Mouse (Mus musculus): ENCODE measurements at regions not wholly inside any gene's neighbourhood (a gene's known extent, or its start where the extent isn't known, plus 50 kb on each side); places are given as distances from the start of the nearest gene placed in this dataset.

DNA sequence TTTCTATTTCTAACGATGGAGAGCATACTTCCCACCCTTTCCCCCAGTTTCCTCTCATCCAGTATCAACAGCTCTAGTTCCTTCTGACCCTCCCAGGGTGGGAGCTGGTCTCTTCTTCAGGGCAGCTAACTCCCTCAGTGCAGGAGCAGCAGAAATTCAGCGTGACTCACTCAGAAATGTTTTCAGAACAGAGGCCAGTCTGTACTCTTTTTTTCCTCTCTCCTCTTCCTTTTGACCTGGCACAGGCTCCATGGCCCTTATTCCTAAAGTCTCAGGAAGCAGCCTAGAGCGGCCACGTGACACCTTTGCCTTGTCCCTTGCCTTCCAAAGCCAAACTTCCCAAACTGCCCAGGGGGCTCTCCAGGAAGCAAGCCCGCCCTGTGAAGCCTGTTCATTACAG lies 55.4 kb downstream of the Pja1 start:
- WGBS (ENCODE audit: insufficient replicate concordance): 36% methylated on average over 5 of the region's 5 CpGs
- H3K27ac ChIP-seq (ENCODE audit: low read length): no peak overlapping the region
- no peak overlapping the region for H3K4me3 ChIP-seq (ENCODE audit: low read depth, low read length)
- H3K4me1 ChIP-seq (ENCODE audit: control insufficient read depth, low read depth, low read length): no peaks in the 10 kb centered on the region
- H3K27me3 ChIP-seq (ENCODE audit: control insufficient read depth, insufficient read depth, low read depth, low read length): peaks cover 3% of the 10 kb centered on the region; the same call in 1 of the 2 replicates
- no peak overlapping the region for H3K9ac ChIP-seq (ENCODE audit: low read depth, low read length)
- H3K36me3 ChIP-seq (ENCODE audit: control insufficient read depth, insufficient read depth): no peaks in the 10 kb centered on the region
- H3K9me3 ChIP-seq (replicated peaks; ENCODE audit: control insufficient read depth, low read length): no peaks in the 10 kb centered on the region
- no peak for ATAC-seq (ENCODE audit: low read depth)
- no peak overlapping the region for H3K4me2 ChIP-seq (ENCODE audit: low read depth, low read length)

DNA sequence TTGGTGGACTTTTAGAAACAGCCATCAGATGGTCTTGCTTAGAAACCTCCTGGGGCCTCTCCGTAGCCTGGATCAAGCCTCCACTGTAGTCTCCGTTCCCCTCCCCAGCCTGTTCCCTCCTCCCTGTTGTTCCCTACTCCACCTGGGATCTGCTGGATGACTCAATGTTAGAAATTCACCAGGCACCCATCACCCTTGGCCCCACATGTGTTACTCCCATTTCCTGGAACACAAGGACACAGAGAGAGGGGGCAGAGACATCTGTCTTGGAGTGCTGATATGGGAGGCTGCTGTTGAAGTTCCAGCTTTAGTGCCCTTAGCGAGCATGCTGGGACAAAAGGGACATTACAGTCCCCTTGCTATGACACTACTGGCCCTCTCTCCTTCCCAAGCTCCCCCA lies 60.1 kb downstream of the Pja1 start:
- Histone ChIP-seq H3K4me3 (ENCODE audit: low read depth, low read length) (no peak overlapping the region), H3K9ac (ENCODE audit: low read depth, low read length) (no peak overlapping the region), H3K36me3 (ENCODE audit: control insufficient read depth, insufficient read depth) (no peaks in the 10 kb centered on the region), H3K4me1 (ENCODE audit: control insufficient read depth, low read depth, low read length) (no peaks in the 10 kb centered on the region), H3K4me2 (ENCODE audit: low read depth, low read length) (no peak overlapping the region), H3K27me3 (ENCODE audit: control insufficient read depth, insufficient read depth, low read depth, low read length) (no peaks in the 10 kb centered on the region; the same call in 1 of the 2 replicates), H3K27ac (ENCODE audit: low read length) (no peak overlapping the region), H3K9me3 (replicated peaks; ENCODE audit: control insufficient read depth, low read length) (no peaks in the 10 kb centered on the region)
- ATAC-seq (ENCODE audit: low read depth): no peak
- WGBS (ENCODE audit: insufficient replicate concordance): 66% methylated on average over 3 of the region's 3 CpGs

DNA sequence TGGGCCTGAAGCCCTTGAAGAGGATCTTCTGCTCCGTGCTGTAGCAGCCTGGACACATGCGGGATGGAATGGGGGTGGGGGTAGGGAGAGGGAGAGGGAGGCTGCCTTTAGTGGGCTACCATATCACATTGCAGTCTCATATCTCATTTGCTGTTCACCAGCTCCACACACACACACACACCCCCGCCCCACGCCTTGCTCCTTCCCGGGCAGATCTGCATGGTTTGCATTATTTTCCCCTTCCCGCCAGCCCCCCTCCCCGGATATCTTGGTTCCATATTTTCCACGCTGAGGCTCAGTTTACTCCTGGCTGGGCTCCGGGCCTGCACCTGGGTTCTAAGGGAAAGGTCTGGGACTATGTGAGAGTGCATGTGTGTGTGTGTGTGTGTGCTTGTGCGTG lies 61.2 kb downstream of the Pja1 start:
- Histone ChIP-seq H3K9me3 (replicated peaks; ENCODE audit: control insufficient read depth, low read length) (no peaks in the 10 kb centered on the region), H3K27me3 (ENCODE audit: control insufficient read depth, insufficient read depth, low read depth, low read length) (no peaks in the 10 kb centered on the region; the same call in 1 of the 2 replicates), H3K9ac (ENCODE audit: low read depth, low read length) (no peak overlapping the region), H3K36me3 (ENCODE audit: control insufficient read depth, insufficient read depth) (no peaks in the 10 kb centered on the region), H3K27ac (ENCODE audit: low read length) (no peak overlapping the region), H3K4me3 (ENCODE audit: low read depth, low read length) (no peak overlapping the region), H3K4me2 (ENCODE audit: low read depth, low read length) (no peak overlapping the region), H3K4me1 (ENCODE audit: control insufficient read depth, low read depth, low read length) (no peaks in the 10 kb centered on the region)
- ATAC-seq (ENCODE audit: low read depth): no peak
- 61% methylated on average over 10 of the region's 10 CpGs for WGBS (ENCODE audit: insufficient replicate concordance)

DNA sequence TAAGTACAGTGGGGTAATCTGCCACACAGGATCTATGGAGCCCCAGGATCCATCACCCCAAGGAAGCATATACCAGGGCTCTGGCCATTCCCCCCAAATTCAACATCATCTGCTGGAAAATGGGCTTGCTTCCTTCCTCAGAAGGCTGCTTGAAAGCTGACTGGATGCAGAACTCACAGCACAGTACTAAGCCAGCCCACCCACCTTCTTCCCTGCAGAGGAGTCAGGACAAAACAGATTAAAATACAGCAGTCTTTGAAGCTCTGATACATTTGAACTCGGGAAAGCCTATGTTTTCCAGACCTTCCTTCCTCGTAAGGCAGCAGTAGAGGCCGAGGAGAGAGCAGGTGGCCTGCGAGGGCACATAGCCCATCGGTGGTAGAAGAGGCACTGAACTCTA lies 61.7 kb downstream of the Pja1 start:
- Histone ChIP-seq H3K4me1 (ENCODE audit: control insufficient read depth, low read depth, low read length) (no peaks in the 10 kb centered on the region), H3K27ac (ENCODE audit: low read length) (no peak overlapping the region), H3K4me2 (ENCODE audit: low read depth, low read length) (no peak overlapping the region), H3K9ac (ENCODE audit: low read depth, low read length) (no peak overlapping the region), H3K9me3 (replicated peaks; ENCODE audit: control insufficient read depth, low read length) (no peaks in the 10 kb centered on the region), H3K27me3 (ENCODE audit: control insufficient read depth, insufficient read depth, low read depth, low read length) (no peaks in the 10 kb centered on the region; the same call in 1 of the 2 replicates), H3K36me3 (ENCODE audit: control insufficient read depth, insufficient read depth) (no peaks in the 10 kb centered on the region), H3K4me3 (ENCODE audit: low read depth, low read length) (no peak overlapping the region)
- no peak for ATAC-seq (ENCODE audit: low read depth)
- 67% methylated on average over 5 of the region's 5 CpGs for WGBS (ENCODE audit: insufficient replicate concordance)

DNA sequence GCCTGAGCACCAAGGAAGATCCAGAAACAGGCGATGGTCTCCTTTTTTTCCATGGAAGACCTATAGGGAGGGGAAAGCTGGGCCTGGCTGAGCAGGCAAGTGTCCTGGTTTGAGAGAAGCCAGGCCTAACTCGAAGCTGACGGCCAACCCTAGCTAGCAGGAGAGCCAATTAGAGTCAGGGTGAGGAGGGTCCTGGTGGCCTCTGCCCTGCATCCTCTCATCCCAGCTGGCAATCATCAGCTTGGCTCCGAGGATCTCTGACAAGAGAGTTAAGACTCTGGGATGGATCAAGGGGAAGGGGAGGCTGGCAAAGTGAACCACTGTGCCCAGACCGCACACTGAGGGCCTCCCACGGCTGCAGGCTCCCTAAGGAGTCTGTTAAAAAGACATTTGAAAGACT lies 62.3 kb downstream of the Pja1 start:
- no peak overlapping the region for H3K27ac ChIP-seq (ENCODE audit: low read length)
- no peak for ATAC-seq (ENCODE audit: low read depth)
- H3K36me3 ChIP-seq (ENCODE audit: control insufficient read depth, insufficient read depth): no peaks in the 10 kb centered on the region
- H3K4me2 ChIP-seq (ENCODE audit: low read depth, low read length): no peak overlapping the region
- no peak overlapping the region for H3K9ac ChIP-seq (ENCODE audit: low read depth, low read length)
- H3K4me1 ChIP-seq (ENCODE audit: control insufficient read depth, low read depth, low read length): no peaks in the 10 kb centered on the region
- 55% methylated on average over 6 of the region's 6 CpGs for WGBS (ENCODE audit: insufficient replicate concordance)
- no peaks in the 10 kb centered on the region for H3K9me3 ChIP-seq (replicated peaks; ENCODE audit: control insufficient read depth, low read length)
- no peak overlapping the region for H3K4me3 ChIP-seq (ENCODE audit: low read depth, low read length)
- no peaks in the 10 kb centered on the region; the same call in 1 of the 2 replicates for H3K27me3 ChIP-seq (ENCODE audit: control insufficient read depth, insufficient read depth, low read depth, low read length)

DNA sequence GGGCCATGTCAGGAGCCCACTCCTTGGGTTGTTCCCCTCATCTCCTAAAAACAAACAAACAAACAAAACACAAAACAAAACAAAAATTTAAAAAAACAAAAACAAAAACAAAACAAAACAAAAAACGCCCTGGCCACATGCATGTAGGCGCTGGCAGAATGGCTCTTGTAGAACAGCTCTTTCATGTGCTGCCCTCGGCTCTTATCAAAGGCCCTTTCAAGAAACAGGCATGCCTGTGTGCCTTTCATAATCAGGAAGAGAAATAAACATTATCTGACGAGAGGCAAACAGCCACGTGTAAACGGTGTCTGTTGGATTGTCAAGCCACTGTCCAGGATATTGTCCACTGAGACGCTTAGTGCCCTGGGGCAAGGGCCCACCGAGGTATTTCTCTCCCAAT lies 65.2 kb downstream of the Pja1 start:
- Histone ChIP-seq H3K9me3 (replicated peaks; ENCODE audit: control insufficient read depth, low read length) (no peaks in the 10 kb centered on the region), H3K4me1 (ENCODE audit: control insufficient read depth, low read depth, low read length) (no peaks in the 10 kb centered on the region), H3K4me2 (ENCODE audit: low read depth, low read length) (no peak overlapping the region), H3K36me3 (ENCODE audit: control insufficient read depth, insufficient read depth) (no peaks in the 10 kb centered on the region), H3K9ac (ENCODE audit: low read depth, low read length) (no peak overlapping the region), H3K27me3 (ENCODE audit: control insufficient read depth, insufficient read depth, low read depth, low read length) (no peaks in the 10 kb centered on the region; the same call in 1 of the 2 replicates), H3K4me3 (ENCODE audit: low read depth, low read length) (no peak overlapping the region), H3K27ac (ENCODE audit: low read length) (no peak overlapping the region)
- WGBS (ENCODE audit: insufficient replicate concordance): 49% methylated on average over 8 of the region's 8 CpGs
- ATAC-seq (ENCODE audit: low read depth): no peak

DNA sequence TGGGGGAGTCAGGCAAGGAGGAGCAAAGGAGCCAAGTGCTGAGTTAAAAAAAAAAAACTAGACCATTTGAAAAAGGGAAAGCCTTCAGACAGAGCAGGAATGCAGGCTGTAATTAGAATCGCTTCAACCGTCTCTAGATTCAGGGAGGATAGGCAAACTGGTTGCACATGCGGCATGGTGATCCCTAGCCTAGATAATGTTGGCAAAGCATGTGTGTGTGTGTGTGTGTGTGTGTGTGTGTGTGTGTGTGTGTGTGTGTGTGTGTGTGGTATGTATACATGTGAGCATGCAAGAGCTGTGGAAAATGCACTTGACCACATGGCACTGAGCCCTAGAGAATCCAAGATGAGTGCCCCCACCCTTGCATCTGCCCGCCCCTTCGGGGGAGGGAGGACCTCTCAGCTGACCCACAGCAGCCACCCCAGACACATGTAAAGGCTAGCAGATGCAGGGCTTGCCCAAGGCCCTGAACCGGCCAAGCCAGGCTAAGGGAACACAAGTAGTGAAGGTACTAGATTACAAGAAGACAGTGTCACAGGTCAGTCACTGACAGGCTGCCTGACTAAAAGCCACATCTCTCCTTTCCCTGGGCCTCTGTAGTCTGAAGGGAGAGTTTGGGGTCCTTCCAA lies 67.4 kb downstream of the Pja1 start:
- no peak overlapping the region for H3K27ac ChIP-seq (ENCODE audit: low read length)
- no peak overlapping the region for H3K9ac ChIP-seq (ENCODE audit: low read depth, low read length)
- no peaks in the 10 kb centered on the region for H3K9me3 ChIP-seq (replicated peaks; ENCODE audit: control insufficient read depth, low read length)
- ATAC-seq (ENCODE audit: low read depth): no peak
- no peaks in the 10 kb centered on the region; the same call in 1 of the 2 replicates for H3K27me3 ChIP-seq (ENCODE audit: control insufficient read depth, insufficient read depth, low read depth, low read length)
- 61% methylated on average over 6 of the region's 6 CpGs for WGBS (ENCODE audit: insufficient replicate concordance)
- no peaks in the 10 kb centered on the region for H3K4me1 ChIP-seq (ENCODE audit: control insufficient read depth, low read depth, low read length)
- no peaks in the 10 kb centered on the region for H3K36me3 ChIP-seq (ENCODE audit: control insufficient read depth, insufficient read depth)
- H3K4me2 ChIP-seq (ENCODE audit: low read depth, low read length): no peak overlapping the region
- H3K4me3 ChIP-seq (ENCODE audit: low read depth, low read length): no peak overlapping the region

DNA sequence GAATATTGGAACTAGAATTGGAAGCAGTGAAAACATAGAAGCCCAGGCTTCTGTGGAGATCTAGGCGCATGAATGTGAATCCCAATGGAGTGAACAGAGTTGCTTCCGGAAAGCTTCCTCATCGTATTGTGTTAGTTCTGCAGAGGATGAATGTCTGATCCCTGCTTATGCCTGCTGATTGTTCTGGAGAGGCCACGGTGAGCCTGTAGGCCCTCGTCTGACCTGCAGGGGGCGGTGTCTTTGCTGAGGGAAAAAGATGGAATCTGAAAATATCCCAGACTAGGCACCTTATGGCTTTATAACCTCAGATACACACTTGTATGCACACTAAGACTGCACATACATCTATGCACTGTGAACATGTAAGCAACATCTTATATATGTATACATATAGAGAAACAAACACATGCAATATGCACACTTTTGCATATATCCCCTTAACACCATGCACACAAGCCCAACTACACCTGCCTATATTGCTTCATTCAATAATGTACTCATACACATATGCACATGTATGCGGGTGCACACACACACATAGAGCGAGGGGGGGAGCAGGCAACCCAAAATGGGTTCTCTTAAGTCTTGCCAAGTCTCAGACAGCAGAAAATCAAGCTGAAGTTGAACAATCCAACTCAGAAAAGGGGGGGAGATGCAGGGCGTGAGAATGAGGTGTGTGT lies 68.1 kb downstream of the Pja1 start:
- no peak overlapping the region for H3K4me2 ChIP-seq (ENCODE audit: low read depth, low read length)
- H3K36me3 ChIP-seq (ENCODE audit: control insufficient read depth, insufficient read depth): no peaks in the 10 kb centered on the region
- no peaks in the 10 kb centered on the region for H3K9me3 ChIP-seq (replicated peaks; ENCODE audit: control insufficient read depth, low read length)
- no peaks in the 10 kb centered on the region for H3K27me3 ChIP-seq (ENCODE audit: control insufficient read depth, insufficient read depth, low read depth, low read length)
- WGBS (ENCODE audit: insufficient replicate concordance): 53% methylated on average over 9 of the region's 9 CpGs
- no peak overlapping the region for H3K9ac ChIP-seq (ENCODE audit: low read depth, low read length)
- no peaks in the 10 kb centered on the region for H3K4me1 ChIP-seq (ENCODE audit: control insufficient read depth, low read depth, low read length)
- H3K4me3 ChIP-seq (ENCODE audit: low read depth, low read length): no peak overlapping the region
- H3K27ac ChIP-seq (ENCODE audit: low read length): no peak overlapping the region
- ATAC-seq (ENCODE audit: low read depth): no peak

DNA sequence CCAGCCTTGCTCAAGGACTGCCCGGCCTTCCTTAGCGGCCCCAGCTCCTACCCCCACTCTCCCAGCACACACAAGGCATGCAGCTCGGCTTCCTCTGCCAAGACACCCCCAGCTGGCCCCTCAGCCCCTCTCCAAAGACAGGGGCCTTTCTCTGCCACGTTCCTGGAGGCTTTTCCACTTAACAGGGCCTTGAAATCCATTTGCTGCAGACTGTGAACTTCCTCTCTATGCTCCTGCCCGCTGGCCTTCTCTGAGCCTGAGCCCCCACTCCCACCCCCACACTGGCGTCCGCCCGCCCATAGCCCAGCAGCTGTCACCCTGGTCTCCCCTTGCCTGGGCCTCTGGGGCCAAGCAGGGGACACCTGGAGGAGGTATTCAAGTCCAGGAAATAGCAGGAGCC lies 73.7 kb downstream of the Pja1 start:
- Histone ChIP-seq H3K36me3 (ENCODE audit: control insufficient read depth, insufficient read depth) (no peaks in the 10 kb centered on the region), H3K27me3 (ENCODE audit: control insufficient read depth, insufficient read depth, low read depth, low read length) (no peaks in the 10 kb centered on the region; the same call in 1 of the 2 replicates), H3K27ac (ENCODE audit: low read length) (no peak overlapping the region), H3K9me3 (replicated peaks; ENCODE audit: control insufficient read depth, low read length) (no peaks in the 10 kb centered on the region), H3K4me3 (ENCODE audit: low read depth, low read length) (no peak overlapping the region), H3K9ac (ENCODE audit: low read depth, low read length) (no peak overlapping the region), H3K4me1 (ENCODE audit: control insufficient read depth, low read depth, low read length) (no peaks in the 10 kb centered on the region), H3K4me2 (ENCODE audit: low read depth, low read length) (no peak overlapping the region)
- ATAC-seq (ENCODE audit: low read depth): no peak
- 45% methylated on average over 8 of the region's 8 CpGs for WGBS (ENCODE audit: insufficient replicate concordance)
